Mouse (Mus musculus): Measurements from ENCODE around the gene Slc6a1.

Gene Slc6a1

DNA sequence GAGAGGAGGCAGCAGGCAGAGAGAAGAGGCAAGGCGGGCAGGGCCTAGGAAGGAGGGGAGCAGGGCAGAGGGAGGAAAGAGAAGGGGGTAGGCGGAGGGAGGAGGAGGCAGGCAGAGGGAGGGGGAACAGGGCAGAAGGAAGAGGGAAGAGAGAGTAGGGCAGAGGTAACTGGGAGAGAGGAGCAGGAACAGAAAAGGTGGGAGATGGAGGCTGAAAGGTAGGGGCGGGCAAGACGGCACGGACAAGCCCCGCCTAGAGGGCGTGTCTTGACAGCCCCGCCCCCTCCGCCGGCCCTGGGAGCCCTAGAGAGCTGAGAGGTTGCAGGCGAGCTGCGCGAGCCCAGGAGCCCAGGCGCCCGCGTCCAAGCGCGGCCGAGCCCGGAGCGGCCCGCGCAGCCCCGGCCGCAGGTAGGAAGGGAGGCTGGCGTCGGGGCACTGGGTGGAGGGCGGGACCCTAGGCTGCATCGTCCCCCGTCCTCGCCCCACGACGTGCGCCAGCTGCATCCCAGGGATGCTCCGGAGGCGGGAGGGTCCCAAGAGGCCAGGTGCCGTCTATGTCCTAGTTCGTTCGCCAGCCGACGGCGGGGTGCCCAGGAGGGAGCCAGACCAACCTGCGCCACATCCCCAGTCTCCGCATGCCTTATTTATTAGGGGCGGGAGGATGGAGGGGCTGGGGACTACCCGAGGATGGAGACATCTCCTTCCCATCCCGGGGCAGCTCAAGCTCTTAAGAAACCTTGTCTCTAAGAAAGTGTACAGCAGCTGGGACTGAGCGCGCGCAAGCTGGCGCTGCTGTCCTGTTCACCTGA is at the start of gene Slc6a1:
TSS of gene Slc6a1 (plus strand) at position 167 of the 809 bp plus-strand sequence.
- peak within 1 kb of the TSS; percentile 78 for H3K4me3 ChIP-seq (replicated peaks; ENCODE audit: low read length)
- TF ChIP-seq NANOG (IDR thresholded peaks at IDR 0.05; ENCODE audit: borderline replicate concordance, low read length) (no peak), POU5F1 (IDR thresholded peaks at IDR 0.05; ENCODE audit: borderline replicate concordance, low read length) (no peak), CTCF (conservative IDR thresholded peaks at IDR 0.05; ENCODE audit: low read length) (no peak)
- H3K9me3 ChIP-seq (ENCODE audit: low read length) = no peaks in the 10 kb centered on the region
- H3K27me3 ChIP-seq (ENCODE audit: insufficient read depth, low read length) = peaks cover 70% of the 10 kb centered on the region
- H3K36me3 ChIP-seq (ENCODE audit: insufficient read depth, low read length) = no peaks in the 10 kb centered on the region
- peaks cover 47% of the 10 kb centered on the region for H3K4me1 ChIP-seq (replicated peaks; ENCODE audit: low read depth, low read length)

DNA sequence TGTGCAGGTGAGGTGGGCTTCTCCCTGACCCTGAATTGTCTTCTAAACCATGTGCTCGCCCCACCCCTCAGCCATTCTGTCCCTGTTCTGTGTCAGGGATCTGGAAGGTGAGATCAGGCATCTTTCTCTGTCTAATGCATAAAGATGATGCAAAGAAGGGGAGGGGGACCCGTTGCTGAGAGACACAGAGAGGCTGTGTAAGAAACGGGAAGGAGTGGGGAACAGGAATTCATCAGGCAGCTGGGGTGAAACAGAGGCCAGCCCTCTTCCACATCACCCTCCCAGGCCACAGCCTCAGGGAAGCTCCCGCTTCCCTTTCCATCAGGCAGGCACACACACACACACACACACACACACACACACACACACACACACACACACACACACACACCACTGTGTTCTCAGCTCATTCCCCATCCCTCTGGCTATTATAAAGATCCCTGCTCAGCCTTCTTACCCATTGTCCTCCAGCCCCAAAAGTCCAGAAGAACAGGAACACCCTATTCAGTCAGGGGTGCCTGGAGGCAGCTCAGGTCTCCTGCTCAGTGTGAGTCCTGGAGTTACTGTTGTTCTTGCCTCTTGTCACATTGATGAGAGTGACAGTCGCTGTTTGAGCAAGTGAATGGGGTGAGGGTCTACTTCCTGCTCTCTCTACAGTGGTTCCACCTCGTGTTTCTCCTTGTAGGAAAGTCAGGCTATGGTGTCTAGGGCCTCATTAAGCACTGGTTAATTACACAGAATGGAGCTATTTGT is 43.4 kb upstream of the Slc6a1 start:
- Histone ChIP-seq H3K36me3 (ENCODE audit: insufficient read depth, low read length) (no peaks in the 10 kb centered on the region), H3K4me3 (replicated peaks; ENCODE audit: low read length) (no peak overlapping the region), H3K4me1 (replicated peaks; ENCODE audit: low read depth, low read length) (no peaks in the 10 kb centered on the region), H3K27me3 (ENCODE audit: insufficient read depth, low read length) (peaks cover 31% of the 10 kb centered on the region), H3K9me3 (ENCODE audit: low read length) (peaks cover 9% of the 10 kb centered on the region; the same call in 1 of the 2 replicates)
- TF ChIP-seq CTCF (conservative IDR thresholded peaks at IDR 0.05; ENCODE audit: low read length) (no peak), POU5F1 (IDR thresholded peaks at IDR 0.05; ENCODE audit: borderline replicate concordance, low read length) (no peak), NANOG (IDR thresholded peaks at IDR 0.05; ENCODE audit: borderline replicate concordance, low read length) (no peak)

DNA sequence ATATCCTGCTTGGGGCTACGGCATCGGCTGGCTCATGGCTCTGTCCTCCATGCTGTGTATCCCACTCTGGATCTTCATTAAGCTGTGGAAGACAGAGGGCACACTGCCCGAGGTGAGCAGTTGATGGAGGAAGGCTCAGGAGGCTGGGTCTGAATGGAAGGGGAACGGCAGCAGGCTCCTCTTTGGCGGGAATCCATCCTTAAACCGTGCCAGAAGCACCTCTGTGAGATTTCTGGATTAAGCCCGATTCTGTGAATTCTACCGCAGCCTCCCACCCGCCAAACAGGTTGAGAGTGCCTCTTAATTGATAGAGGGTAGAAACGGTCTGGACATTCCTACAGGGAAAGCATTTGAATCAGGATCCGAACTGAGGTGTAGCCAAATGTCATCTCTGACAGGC is 36.8 kb upstream of the Slc6a1 start:
- Histone ChIP-seq H3K27me3 (ENCODE audit: insufficient read depth, low read length) (peaks cover 37% of the 10 kb centered on the region), H3K36me3 (ENCODE audit: insufficient read depth, low read length) (no peaks in the 10 kb centered on the region), H3K4me1 (replicated peaks; ENCODE audit: low read depth, low read length) (no peaks in the 10 kb centered on the region), H3K4me3 (replicated peaks; ENCODE audit: low read length) (no peak overlapping the region), H3K9me3 (ENCODE audit: low read length) (no peaks in the 10 kb centered on the region)
- TF ChIP-seq NANOG (IDR thresholded peaks at IDR 0.05; ENCODE audit: borderline replicate concordance, low read length) (no peak), CTCF (conservative IDR thresholded peaks at IDR 0.05; ENCODE audit: low read length) (no peak), POU5F1 (IDR thresholded peaks at IDR 0.05; ENCODE audit: borderline replicate concordance, low read length) (no peak)

DNA sequence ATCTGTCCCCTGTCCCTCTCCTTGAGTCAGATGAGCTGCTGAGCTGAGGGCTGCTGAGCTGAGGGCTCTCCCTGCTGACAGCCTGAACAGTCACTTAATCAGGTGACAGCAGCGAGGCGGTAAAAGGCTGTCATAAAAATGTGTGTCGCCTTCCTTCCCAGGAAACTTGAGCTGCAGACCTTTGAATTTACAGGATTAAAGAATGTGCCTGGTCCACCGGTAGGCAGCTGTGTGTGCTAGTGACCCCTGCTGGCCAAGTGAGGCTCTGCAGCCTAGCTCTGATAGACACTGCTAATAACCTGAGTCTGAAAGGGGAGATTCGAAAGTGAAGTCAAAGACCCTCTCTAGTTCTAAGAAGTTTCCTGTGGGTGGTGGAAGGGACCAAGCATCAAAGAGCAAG is 32.1 kb upstream of the Slc6a1 start:
- TF ChIP-seq POU5F1 (IDR thresholded peaks at IDR 0.05; ENCODE audit: borderline replicate concordance, low read length) (no peak), NANOG (IDR thresholded peaks at IDR 0.05; ENCODE audit: borderline replicate concordance, low read length) (no peak), CTCF (conservative IDR thresholded peaks at IDR 0.05; ENCODE audit: low read length) (peak; percentile 96)
- Histone ChIP-seq H3K36me3 (ENCODE audit: insufficient read depth, low read length) (no peaks in the 10 kb centered on the region), H3K9me3 (ENCODE audit: low read length) (no peaks in the 10 kb centered on the region), H3K4me3 (replicated peaks; ENCODE audit: low read length) (no peak overlapping the region), H3K27me3 (ENCODE audit: insufficient read depth, low read length) (peaks cover 43% of the 10 kb centered on the region), H3K4me1 (replicated peaks; ENCODE audit: low read depth, low read length) (no peaks in the 10 kb centered on the region)

DNA sequence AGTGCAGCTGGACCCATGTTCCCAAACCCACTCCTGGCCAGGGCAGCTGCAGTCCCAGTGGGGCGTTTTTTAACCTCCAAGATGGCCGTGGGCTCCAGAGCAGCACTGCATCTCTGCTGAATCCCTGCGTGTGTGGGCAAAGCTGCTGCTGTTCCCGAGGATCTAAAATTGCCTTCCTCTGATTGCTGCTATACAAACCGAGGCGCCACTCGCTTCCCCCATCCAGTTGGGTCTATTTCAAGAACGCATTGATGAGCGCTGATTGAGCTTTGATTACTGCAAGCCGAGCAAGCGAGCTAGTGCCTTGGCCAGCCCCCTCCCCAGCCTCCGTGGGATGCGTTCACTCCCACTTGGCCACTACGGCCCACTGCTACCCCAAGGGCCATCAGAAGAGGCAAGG is 27.5 kb upstream of the Slc6a1 start:
- peaks cover 18% of the 10 kb centered on the region for H3K27me3 ChIP-seq (ENCODE audit: insufficient read depth, low read length)
- H3K4me3 ChIP-seq (replicated peaks; ENCODE audit: low read length) = no peak overlapping the region
- H3K9me3 ChIP-seq (ENCODE audit: low read length) = no peaks in the 10 kb centered on the region
- TF ChIP-seq NANOG (IDR thresholded peaks at IDR 0.05; ENCODE audit: borderline replicate concordance, low read length) (no peak), POU5F1 (IDR thresholded peaks at IDR 0.05; ENCODE audit: borderline replicate concordance, low read length) (no peak), CTCF (conservative IDR thresholded peaks at IDR 0.05; ENCODE audit: low read length) (no peak)
- no peaks in the 10 kb centered on the region for H3K36me3 ChIP-seq (ENCODE audit: insufficient read depth, low read length)
- no peaks in the 10 kb centered on the region for H3K4me1 ChIP-seq (replicated peaks; ENCODE audit: low read depth, low read length)

DNA sequence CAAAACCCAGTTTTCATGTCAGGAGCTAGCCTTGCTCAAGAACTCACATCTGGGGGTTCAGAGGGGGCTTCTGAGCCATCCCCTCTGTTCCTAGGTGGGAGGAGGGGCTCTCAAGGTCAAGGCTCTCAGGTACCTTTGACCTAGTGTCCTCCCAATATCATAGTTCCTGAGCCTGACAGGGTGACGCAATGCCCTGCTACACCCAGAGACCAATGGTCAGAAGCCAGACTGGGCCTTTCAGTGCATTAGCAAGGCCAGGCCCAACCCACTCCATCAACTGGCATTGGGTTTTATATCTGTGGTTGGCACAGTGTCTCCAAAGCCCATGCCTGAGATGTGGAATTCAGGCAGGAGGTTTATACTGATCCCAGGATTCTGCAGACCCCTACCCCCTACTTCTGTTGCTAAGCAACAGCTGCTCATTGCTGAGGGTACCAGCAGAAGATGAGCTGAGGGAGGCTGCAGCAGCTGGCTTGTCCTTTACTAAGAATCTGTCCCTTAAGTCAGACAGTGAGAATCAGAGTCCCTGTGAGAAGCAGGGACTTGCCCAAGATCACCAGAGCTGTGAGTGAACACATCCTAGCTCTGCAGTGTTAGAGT is 24.6 kb upstream of the Slc6a1 start:
- peaks cover 13% of the 10 kb centered on the region for H3K27me3 ChIP-seq (ENCODE audit: insufficient read depth, low read length)
- H3K4me1 ChIP-seq (replicated peaks; ENCODE audit: low read depth, low read length) = no peaks in the 10 kb centered on the region
- no peaks in the 10 kb centered on the region for H3K36me3 ChIP-seq (ENCODE audit: insufficient read depth, low read length)
- H3K4me3 ChIP-seq (replicated peaks; ENCODE audit: low read length) = no peak overlapping the region
- no peaks in the 10 kb centered on the region for H3K9me3 ChIP-seq (ENCODE audit: low read length)
- TF ChIP-seq CTCF (conservative IDR thresholded peaks at IDR 0.05; ENCODE audit: low read length) = no peak

DNA sequence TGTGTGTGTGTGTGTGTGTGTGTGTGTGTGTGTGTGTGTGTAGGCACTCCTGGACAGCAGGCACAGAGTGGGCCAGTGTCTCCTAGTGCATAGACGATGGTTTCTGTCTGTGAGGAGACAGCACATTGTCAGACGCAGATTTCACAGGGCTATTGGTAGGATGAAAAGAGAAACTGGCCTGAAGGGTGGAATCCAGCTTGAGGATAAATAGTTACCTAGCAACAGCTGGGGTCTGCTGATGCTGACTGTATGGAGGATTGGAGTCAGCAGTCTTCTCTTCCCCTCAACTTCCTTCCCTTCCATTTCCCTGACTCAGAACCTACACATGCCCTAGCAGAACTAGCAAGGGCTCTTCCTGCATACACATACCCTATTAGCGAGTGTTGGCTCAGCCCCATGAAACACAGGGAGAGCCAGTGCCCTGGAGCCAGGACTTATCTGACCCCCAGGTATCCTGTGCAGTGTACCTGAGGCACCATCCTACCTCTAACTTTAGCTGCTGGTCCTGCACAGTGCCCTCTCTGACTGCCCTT is 23.7 kb upstream of the Slc6a1 start:
- H3K9me3 ChIP-seq (ENCODE audit: low read length) = no peaks in the 10 kb centered on the region
- H3K36me3 ChIP-seq (ENCODE audit: insufficient read depth, low read length) = no peaks in the 10 kb centered on the region
- no peaks in the 10 kb centered on the region for H3K4me1 ChIP-seq (replicated peaks; ENCODE audit: low read depth, low read length)
- H3K27me3 ChIP-seq (ENCODE audit: insufficient read depth, low read length) = peaks cover 13% of the 10 kb centered on the region
- H3K4me3 ChIP-seq (replicated peaks; ENCODE audit: low read length) = no peak overlapping the region
- TF ChIP-seq POU5F1 (IDR thresholded peaks at IDR 0.05; ENCODE audit: borderline replicate concordance, low read length) (no peak), NANOG (IDR thresholded peaks at IDR 0.05; ENCODE audit: borderline replicate concordance, low read length) (no peak), CTCF (conservative IDR thresholded peaks at IDR 0.05; ENCODE audit: low read length) (no peak)

DNA sequence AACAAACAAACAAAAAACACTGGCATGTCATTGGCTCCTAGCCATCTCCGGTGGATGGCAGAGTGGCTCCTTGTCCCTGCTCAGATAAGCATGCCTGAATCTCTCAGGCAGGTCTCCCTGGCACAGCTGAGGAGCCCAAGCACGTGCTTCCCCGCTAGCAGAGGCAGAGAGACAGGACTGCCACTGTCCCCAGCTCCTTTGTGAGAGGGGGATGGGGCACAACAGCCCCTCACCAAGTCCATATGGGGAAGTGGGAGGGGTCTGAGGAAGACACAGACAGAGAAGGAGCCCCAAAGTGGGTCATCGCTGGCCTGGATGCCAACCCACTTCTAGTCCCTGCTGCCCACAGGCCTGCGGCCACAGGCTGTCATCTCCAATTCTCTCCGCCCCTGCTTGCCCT is 20.8 kb upstream of the Slc6a1 start:
- H3K4me1 ChIP-seq (replicated peaks; ENCODE audit: low read depth, low read length) = peaks cover 21% of the 10 kb centered on the region
- H3K9me3 ChIP-seq (ENCODE audit: low read length) = no peaks in the 10 kb centered on the region
- peaks cover 5% of the 10 kb centered on the region for H3K27me3 ChIP-seq (ENCODE audit: insufficient read depth, low read length)
- TF ChIP-seq POU5F1 (IDR thresholded peaks at IDR 0.05; ENCODE audit: borderline replicate concordance, low read length) = no peak
- no peak for TF ChIP-seq NANOG (IDR thresholded peaks at IDR 0.05; ENCODE audit: borderline replicate concordance, low read length)
- no peak for TF ChIP-seq CTCF (conservative IDR thresholded peaks at IDR 0.05; ENCODE audit: low read length)
- no peaks in the 10 kb centered on the region for H3K36me3 ChIP-seq (ENCODE audit: insufficient read depth, low read length)
- no peak overlapping the region for H3K4me3 ChIP-seq (replicated peaks; ENCODE audit: low read length)
